Mouse (Mus musculus) large intestine, adult 2 months (tissue): ENCODE results near the gene Zbtb8os. TPM values are rescaled to one million over a fixed set of nuclear protein-coding genes. Genes with fewer than 3 reads are reported as not detected.

Experiments
- DNase-seq: peaks from one replicate; pipeline ENCODE4 v3.0.0-alpha.2; 2012; ENCODE audit warnings: low read depth, low spot score
- WGBS: fragments of 180-500 bp; shearing (Covaris S2); methylation state at CpG from one replicate; pipeline ENCODE4 v1.1.7; 2018; 5-methylcytosine and 5-hydroxymethylcytosine counted together
- polyA plus RNA-seq: library from polyadenylated mRNA; depleted of rRNA; stranded (reverse); fragments of >200 nt; gene quantifications from 2 replicates; pipeline ENCODE4 v1.2.3, GENCODE M21; 2012; rRNA removed

Zbtb8os gene
- 23.1 and 24.9 TPM in 2 replicates for polyA plus RNA-seq

DNA sequence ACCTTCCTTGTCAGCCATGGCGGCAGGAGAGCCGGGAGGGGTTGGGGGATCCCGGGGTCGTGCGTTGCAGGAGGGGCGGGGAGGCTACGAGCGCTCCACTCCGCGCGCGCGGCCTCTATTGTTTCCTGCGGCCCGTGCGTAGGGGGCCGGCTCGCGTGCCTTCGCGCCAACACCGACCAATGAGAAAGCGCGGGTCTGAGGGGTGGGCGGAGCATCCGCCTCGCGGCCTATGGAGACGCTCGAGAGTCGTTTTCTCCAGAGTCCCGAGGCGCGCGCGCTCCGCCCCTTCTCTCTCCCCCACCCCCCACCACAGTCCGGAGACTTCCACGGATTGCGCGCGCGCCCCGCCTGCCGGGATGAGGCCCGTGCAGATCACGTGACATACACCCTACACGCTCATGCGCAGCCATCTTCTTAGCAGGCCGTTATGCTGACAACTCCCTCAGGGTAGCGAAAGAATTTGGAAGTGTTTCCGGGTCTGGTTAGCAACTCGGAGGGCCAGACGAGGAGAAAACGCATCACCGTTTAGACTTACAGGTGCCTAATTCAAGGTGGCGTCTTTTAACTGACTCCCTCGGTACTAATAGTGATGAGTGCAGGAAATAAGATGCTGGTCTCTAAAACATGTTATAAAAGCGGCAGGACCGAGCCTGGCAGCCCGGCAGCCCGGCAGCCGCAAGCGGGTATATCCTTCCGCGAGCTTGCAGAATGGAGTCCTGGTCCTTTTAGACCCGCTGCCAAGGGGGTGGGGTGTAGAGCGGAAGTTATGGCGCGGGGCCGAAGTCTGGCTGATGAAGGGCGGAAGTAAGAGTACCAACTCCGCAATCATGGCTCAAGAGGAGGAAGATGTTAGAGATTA, at the start of gene Zbtb8os, which contains the start of gene Rbbp4:
Zbtb8os (plus strand) TSS at position 480 of the 859 bp plus-strand sequence.
Rbbp4 (minus strand) TSS at position 155 of the 859 bp plus-strand sequence.
- WGBS: 2% methylated on average over 72 of the region's 73 CpGs
- DNase-seq: peak; percentile 91

DNA sequence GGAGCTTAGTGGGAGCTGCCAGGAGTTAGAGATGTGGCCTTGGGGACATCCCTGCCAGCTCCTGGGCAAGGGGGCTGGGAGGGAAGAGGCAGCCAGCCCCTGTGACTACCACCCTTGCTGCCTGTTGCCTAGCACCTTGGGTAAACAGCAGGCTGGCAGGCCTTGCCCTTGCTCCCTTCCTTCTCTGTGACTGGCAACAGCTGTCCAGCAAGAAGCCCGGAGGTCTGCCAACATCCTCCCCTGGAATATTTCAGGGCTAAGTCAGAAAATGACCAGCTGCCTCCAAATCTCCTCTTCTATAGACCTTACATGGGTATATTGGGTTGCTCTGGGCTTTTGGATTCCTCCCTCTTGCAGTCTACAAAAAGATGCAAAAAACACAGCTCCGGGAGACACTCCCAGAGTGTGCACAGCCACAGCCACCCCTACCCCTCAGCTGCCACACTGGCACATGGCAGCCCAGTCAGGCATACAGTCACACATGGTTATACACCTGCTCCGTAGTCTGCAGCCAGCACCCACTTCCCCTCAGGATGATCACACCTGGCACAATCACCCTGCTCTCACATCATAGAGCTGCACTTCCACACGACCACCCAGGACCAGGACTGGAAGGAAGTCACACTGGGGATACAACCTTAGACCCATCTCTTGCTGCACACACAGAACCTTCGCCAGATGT, 49.4 kb upstream of the Zbtb8os start:
- WGBS: 28% methylated on average over 5 of the region's 5 CpGs
- no peak for DNase-seq

DNA sequence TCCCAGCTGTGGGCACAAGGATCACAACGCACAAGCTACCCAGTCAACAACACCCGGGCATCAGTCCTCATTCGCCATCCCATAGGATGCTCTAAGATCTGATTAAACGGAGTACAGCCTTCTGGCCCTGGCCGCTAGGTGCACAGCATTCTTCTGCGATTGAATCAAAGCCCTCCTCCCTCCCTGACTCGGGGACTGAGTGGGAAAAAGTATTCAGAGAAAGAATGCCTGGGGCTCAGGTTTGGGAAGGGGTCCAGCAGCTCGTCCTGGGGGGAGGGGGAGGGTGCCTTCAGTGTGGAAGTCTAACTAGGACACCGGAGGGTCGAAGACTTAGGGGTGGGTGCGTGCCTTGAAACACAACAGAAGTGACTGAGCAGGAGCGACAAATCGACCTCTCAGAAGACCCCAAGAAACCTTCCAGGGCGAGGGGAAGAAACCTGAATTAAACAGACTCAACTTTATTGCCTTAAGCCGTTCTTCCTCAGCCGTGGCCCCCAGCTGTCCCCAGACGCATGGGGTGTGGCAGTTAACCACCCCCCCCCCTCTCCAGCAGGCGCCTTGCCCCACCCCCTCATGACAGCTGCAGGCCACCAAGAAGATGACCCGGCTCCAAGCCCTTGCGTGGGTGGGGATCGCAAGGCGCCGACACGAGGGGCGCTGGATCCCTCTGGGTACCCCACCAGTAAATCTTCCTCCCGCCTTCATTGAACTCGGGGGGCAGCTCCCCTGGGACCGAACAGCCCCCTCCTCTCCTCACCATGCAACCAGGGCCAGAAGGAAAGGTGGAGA, 48.6 kb upstream of the Zbtb8os start:
- WGBS: 2% methylated on average over 28 of the region's 28 CpGs
- DNase-seq: no peak

DNA sequence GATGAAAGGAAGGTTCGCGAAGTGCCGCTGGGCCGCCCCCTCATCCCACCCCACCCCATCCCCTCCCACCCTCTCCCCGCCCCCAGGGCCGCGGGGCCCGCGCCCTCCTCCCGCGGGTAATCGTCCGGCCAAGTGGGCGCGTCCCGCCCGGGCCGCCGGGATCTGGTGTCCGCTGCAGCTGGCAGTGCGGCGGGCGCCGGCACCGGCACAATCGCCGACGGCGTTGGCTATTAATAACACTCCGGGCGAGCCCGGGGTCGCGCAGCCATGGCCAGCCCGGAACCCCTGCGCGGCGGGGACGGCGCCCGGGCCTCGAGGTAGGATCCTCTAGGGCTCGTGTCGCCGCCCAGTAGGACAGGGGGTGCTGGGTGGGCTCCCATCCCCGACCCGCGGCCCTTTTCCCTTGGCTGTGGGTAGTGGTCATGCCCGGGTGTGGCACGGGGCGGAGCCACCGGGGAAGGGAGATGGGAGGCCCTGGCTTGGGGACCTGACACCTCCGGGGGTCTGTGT, 48.0 kb upstream of the Zbtb8os start, which contains the start of gene Sync:
Sync (plus strand) TSS at position 146 of the 510 bp plus-strand sequence.
- WGBS: 2% methylated on average over 51 of the region's 53 CpGs
- DNase-seq: no peak

DNA sequence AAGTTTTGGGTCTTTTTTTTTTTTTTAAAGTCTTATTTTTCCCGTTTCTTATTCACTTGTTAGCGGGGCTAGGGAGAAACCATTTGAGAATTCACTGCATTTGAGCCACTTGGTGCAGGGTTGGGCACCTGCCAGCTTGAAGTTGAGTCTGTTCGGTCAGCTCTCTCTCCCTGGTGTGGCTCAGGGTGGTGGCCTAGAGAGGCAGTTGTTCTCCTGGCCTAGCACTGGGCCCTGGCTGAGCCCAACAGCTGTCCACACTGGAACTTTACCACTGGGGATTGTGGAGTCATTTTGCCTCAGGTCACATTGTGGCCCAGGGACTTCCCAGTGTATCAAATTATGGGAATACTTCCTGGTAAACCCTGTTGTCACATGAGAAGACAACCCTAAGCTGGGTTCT, 47.4 kb upstream of the Zbtb8os start:
- no peak for DNase-seq
- 37% methylated on average over 3 of the region's 3 CpGs for WGBS

DNA sequence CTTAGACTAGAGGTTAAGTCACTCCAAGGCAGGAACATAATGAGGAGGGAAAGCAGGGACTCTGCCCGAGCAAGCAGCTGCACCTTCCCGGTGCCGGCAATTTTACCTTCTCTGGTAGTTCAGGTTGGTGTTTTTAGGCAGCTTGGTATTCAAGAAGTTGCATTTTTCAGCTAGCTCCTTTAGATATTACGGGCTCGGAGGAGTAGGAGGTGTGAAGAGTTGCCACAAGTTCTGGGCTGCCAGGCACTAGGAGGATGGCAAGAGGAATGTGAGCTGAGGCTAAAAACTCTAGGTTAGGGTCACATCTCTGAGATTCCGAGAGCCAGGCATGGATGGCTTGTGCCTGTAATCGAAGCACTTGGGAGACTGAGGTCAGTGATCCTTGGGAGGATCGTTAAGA, 45.8 kb upstream of the Zbtb8os start:
- 91% methylated on average over 8 of the region's 8 CpGs for WGBS
- DNase-seq: no peak

DNA sequence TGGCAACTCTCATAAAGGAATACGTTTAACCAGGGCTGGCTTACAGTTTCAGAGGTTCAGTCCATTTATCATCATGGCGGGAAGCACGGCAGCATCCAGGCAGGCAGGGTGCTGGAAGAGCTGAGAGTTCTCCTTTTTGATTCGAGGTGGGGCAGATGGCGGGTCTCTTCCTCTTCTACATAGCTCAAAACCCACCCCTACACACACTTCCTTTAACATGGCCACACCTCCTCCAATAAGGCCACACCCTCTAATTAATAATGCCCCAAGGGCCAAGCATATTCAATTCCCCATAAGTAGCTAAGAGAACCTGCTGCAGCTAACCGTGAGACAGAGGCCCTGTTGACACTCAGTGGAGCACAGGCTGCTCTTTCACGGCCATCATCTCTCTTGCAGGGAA, 42.7 kb upstream of the Zbtb8os start:
- no peak for DNase-seq
- 86% methylated on average over 7 of the region's 7 CpGs for WGBS

DNA sequence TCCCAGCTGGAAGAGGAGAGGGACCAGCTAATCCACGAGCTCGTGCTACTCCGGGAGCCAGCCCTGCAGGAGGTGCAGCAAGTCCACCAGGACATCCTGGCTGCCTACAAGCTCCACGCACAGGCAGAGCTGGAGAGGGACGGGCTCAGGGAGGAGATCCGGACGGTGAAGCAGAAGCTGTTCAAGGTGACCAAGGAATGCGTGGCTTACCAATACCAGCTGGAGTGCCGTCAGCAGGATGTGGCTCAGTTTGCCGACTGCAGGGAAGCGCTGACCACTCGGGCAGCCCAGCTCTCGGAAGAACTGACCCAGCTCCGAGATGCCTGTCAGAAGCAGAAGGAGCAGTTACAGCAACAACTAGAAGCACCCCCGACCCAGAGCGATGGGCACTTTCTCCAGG, 41.8 kb upstream of the Zbtb8os start:
- no peak for DNase-seq
- WGBS: 65% methylated on average over 16 of the region's 16 CpGs

DNA sequence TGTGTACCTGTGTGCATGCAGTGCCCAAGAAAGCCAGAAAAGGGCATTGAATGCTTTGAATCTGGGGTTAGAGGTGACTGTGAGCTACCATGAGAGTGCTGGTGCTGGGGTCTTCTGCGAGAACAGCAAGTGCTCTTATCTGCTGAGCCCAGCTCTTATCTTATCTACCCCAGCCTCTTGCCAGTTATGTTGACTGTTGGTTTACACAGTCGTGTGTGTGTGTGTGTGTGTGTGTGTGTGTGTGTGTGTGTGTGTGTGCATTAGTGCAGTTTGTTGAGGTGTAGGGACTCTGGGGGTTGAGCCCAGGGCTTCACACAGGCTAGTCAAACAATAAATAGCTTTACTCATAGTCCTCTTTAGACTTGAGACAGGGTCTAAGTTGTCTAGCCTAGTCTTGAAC, 40.3 kb upstream of the Zbtb8os start:
- no peak for DNase-seq

DNA sequence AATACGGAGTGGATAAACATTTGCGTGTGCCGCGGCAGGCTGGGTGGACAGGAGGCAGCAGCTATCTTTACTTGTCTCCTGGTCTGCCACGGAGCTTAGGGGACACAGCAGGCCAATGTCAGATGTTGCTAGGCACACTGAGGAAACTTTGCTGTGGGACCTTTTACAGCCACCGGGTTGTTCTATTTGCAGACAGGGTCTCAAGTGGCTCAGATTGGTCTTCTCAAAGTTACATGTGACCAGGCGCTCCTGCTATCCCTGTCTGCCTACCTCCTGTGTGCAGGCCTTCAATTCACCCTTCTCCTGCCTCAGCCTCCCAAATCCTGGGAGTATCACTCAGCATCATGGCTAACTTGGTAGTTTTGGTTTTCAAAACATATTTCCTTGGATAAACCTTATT, 39.4 kb upstream of the Zbtb8os start:
- no peak for DNase-seq
- WGBS: 83% methylated on average over 7 of the region's 7 CpGs

More for the DNA sequence above, 40.3 kb upstream of the Zbtb8os start:
- 43% methylated on average over 2 of the region's 2 CpGs for WGBS

DNA sequence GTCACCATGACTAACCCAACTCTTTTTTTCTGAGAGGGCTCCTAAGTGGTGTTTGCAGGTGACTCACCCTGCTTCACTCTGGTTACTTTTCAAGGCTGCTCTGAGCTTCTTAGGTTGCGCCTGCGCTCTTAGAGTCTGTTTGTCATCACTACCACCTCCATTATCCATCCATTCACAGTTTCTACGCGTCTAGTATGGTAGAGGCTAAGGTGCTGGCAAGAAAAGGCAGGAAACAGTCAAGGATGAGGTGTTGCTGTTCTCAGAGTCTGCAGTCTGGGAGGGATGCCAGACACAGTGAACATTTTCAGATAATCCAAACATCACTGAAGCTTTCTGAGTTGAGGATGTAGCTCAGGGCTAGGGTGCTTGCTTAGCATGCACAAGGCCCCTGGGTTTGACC, 37.8 kb upstream of the Zbtb8os start:
- WGBS: 75% methylated on average over 4 of the region's 4 CpGs
- no peak for DNase-seq

DNA sequence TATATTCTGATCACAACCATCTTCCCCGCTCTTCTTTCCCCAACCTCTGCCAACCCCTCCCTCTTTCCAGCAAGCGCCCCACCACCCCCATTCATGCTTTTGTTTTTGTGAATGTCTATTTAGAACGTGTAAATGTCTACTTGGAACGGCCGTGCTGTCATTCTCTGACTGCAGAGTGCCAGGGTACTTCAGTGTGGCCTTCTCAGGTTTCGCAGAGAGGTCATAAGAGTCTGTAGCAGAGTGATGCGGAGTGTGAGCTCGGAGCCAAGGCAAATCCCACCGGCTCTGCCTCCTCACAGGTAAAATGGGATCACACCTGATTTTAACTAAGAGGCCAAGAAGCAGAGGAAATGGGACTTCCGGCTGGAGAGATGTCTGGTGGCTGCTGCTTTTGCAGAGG, 36.4 kb upstream of the Zbtb8os start:
- DNase-seq: no peak
- 70% methylated on average over 10 of the region's 10 CpGs for WGBS

DNA sequence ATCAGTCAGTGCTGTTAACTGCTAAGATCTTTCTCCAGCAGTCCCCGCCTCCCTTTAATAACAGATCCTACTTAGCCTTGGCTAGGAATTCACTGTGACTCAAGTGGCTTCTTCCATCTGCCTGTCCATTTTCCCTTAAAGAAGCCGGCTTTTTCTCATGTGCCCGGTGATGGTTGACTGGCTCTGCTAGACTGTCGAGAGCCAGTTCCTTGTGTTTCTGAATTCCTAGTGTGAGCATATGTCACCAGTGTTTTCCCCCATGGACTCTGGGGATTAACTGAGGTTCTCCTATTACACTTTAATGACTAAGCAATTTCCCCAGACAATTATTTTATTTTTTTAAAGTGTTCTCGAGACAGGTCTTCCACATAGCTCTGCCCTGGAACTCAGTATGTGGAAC, 32.1 kb upstream of the Zbtb8os start:
- 69% methylated on average over 5 of the region's 5 CpGs for WGBS
- no peak for DNase-seq

DNA sequence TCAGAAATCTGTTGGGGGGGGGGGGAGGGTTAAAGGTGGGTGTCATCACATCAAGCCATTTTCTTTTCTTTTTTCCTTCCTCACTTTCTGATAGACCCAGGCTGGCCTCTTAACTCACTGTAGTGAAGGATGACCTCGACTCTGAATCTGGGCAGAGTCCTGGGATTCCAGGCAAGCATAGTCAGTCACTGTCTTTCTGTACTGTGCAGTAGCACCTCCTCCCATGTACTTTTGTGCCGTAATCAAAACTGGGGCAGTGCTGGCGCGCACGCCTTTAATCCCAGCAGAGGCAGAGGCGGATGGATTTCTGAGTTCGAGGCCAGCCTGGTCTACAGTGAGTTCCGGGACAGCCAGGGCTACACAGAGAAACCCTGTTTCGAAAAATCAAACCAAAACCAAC, 31.7 kb upstream of the Zbtb8os start:
- WGBS: 76% methylated on average over 9 of the region's 9 CpGs
- DNase-seq: no peak

DNA sequence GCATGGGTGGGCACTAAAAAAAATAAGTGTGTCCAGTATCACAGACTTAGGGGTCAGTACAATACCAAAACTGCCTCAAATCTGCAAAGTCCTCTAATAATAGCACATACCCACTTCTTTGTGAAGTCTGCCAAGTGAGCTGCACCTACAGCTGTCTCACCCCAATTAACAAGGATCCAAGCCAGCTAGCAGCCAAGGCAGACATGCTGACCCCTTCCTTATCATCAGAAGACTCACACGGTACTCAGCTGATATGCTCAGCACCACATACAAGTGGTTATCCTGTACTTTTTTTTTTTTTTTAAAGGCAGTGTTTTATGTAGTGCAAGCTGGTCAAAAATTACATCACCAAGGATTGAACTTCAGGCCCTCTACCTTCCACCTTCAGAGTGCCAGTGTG, 31.2 kb upstream of the Zbtb8os start:
- 47% methylated on average over 1 of the region's 1 CpGs for WGBS

DNA sequence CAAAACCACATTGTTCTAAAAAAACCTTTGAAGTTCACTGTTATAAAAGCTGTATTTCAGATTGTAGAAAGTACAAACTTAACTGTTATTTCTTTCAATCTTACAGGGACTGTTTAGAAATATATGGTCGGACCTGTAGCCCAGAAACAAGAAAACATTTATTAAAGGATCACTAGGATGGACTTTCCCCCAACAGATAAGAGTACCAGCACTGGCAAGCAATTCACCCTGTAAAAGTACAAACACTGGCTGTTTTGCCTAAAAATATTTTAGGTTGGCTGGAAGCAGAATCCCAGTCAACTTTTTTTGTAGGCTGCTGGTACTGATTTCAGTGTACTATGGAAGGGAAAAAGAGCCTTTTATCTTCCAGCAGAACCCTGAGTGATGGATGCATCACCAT, 27.6 kb upstream of the Zbtb8os start:
- DNase-seq: no peak
- 47% methylated on average over 1 of the region's 1 CpGs for WGBS

More for the DNA sequence above, 31.2 kb upstream of the Zbtb8os start:
- DNase-seq: no peak

DNA sequence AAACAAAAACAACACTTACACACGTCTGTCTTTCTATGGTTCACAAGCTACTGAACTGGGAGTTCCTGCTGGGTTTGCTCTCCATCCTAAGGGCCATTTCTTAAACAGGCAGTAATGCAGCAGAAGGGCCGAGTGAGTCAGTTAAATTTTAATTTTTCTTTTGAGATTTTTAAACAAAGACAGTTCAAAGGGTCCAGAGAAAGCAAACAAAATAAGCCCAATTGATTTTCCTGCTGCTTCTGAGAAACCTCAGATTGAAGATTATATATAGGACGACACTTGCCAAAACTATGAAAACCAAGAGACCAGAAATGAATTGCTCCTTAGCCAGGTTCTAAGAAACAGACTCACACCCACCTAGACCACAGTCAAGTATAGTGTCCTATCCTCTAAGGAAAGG, 21.6 kb upstream of the Zbtb8os start:
- WGBS: 45% methylated on average over 3 of the region's 3 CpGs
- no peak for DNase-seq

DNA sequence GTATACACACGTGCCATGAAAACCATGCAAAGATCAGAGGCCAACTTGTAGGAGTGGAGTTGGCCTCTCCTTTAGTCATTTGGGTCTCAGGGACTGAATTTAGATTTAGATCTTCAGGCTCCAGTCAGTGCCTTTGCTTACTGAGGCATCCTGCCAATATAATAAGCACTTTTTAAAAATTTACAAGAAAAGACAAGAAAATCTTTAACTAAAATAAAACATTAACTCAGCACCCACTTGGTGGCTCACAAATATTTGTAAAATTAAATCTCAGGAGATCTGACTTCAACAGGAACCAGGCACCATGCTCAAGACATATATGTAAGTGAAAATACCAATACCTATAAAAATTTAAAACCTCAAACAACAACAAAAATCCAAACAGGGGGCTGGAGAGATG, 14.6 kb upstream of the Zbtb8os start:
- no peak for DNase-seq
- 48% methylated on average over 1 of the region's 1 CpGs for WGBS

DNA sequence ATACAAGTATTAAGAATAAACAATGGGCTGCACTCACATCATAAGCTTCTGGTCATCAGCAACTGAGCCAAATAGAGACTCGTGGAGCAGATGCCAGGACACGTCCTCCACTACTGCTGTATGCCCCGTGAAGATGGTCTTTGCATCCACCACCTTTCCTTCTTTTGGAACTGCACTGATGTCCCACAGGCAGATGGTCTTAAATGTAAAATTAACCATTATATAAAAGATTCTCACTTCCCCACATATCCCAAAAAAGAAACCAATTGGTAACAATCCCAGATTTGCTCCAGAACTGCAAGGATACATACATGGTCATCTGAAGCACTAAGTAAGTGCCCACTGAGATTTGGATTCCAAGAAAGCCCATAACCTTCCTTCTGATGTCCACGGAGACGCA, 13.5 kb upstream of the Zbtb8os start:
- no peak for DNase-seq
- 87% methylated on average over 5 of the region's 5 CpGs for WGBS

DNA sequence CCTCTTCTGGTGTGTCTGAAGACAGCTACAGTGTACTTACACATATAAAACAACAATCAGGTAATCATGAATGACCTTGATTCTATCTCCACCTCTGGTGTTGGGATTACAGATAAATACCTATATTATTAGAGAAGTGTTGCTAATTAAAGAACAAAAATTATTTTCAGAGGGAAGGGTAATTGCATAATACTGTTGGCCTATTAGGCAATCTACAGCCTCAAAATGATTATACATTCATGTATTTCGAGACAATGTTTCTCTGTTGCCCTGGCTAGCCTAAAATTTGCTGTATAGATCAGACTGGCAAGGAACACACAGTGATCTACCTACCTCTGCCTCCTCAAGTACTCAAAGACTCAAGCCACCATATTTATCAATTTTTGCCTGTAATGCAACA, 12.0 kb upstream of the Zbtb8os start:
- 77% methylated on average over 1 of the region's 1 CpGs for WGBS
- no peak for DNase-seq
